Mouse (Mus musculus): ENCODE measurements around the gene Ndnf. TPM values are rescaled to one million over a fixed set of nuclear protein-coding genes. Genes with fewer than 3 reads are reported as not detected.

Gene Ndnf
- polyA plus RNA-seq, 1 experiment from 2014 or later = 18.8 TPM

Other genes starting within 250 kb of the Ndnf start
- not detected in 2 replicates for gene Tnip3, start 146.3 kb upstream of the Ndnf start, polyA plus RNA-seq (2014; fragmentation: Nextera tagmentation; extraction: Ambion mirVana)
- gene Prdm5, start 107.4 kb downstream of the Ndnf start, polyA plus RNA-seq (2014; fragmentation: Nextera tagmentation; extraction: Ambion mirVana) = 5.7 and 5.8 TPM in 2 replicates